Mouse (Mus musculus) cortical plate, adult 2 months (tissue): Measurements from ENCODE around the gene Ccdc155.

Source experiments
- CTCF ChIP-seq: fragments of 200-500 bp; IDR thresholded peaks from 2 replicates; pipeline ENCODE4 v1.5.1; 2011; ENCODE audit warnings: mild to moderate bottlenecking, control low read depth, low read length; ENCODE audit not compliant: insufficient read depth; ENCODE audit errors: extremely low read depth
- POLR2A ChIP-seq: fragments of 200-500 bp; IDR thresholded peaks from 2 replicates; pipeline ENCODE4 v1.6.1; 2011; ENCODE audit warnings: mild to moderate bottlenecking, low read length, control low read depth; ENCODE audit not compliant: insufficient read depth; ENCODE audit errors: extremely low read depth

- no peak for TF ChIP-seq CTCF
- TF ChIP-seq POLR2A, result peak; percentile 45; the same call in 1 of the 2 replicates
Observed at GRCm38 (mm10) chr7:45166950-45167401, 37.7 kb downstream of the Ccdc155 start.
